Mouse (Mus musculus) stomach, postnatal 0 days (tissue): ENCODE measurements around the gene Dennd4c.

Source experiments
- CTCF ChIP-seq: IDR thresholded peaks from 2 replicates; pipeline ENCODE4 v1.5.1; 2016; ENCODE audit warnings: antibody characterized with exemption, low read depth, mild to moderate bottlenecking, moderate library complexity
- EP300 ChIP-seq: optimal IDR thresholded peaks from 2 replicates; pipeline ENCODE3; 2016; ENCODE audit warnings: antibody characterized with exemption

- TF ChIP-seq CTCF (no peak), EP300 (no peak)
Observed at GRCm38 (mm10) chr4:86898791-86899474, 150.6 kb downstream of the Dennd4c start.
